9 mouse cellular contexts compared by ENCODE assay signal in genomic region chr12:73353362-73353761, GRCm38 (mm10).
DNase-seq lines count a peak whose midpoint lies in the region; ATAC-seq lines count a peak whose summit lies in the region.
"Had no signal": no experiment of that assay in that cellular context is flagged by ENCODE, and none has a peak within 500 bp of the region (broad histone marks: within the 10 kb centered on the region; RNA-seq: fewer than 3 reads in every experiment).

No protein-coding gene starts in this region.

- H3K27ac ChIP-seq in hindbrain, embryonic 15.5 days (replicated peaks): no peak overlapping the region
- no peak overlapping the region for H3K27ac ChIP-seq in hindbrain, embryonic 13.5 days
- H3K27ac ChIP-seq: midbrain, embryonic 12.5 days had no signal

- ATAC-seq in hindbrain, embryonic 15.5 days (ENCODE audit: low FRiP score, low read depth): peak; percentile 79
- ATAC-seq in hindbrain, embryonic 13.5 days (ENCODE audit: low FRiP score): no peak

- H3K4me1 ChIP-seq in hindbrain, embryonic 15.5 days (replicated peaks): 0 out of 2 replicates have a peak, but pooled peaks cover 3% of the 10 kb centered on the region
- H3K4me1 ChIP-seq in hindbrain, embryonic 13.5 days (replicated peaks): peaks cover 13% of the 10 kb centered on the region

- H3K4me3 ChIP-seq in hindbrain, embryonic 15.5 days: no peak overlapping the region
- H3K4me3 ChIP-seq in hindbrain, embryonic 13.5 days: no peak overlapping the region
- H3K4me3 ChIP-seq: midbrain, embryonic 12.5 days had no signal

- no peaks in the 10 kb centered on the region for H3K9me3 ChIP-seq in hindbrain, embryonic 15.5 days
- no peaks in the 10 kb centered on the region for H3K9me3 ChIP-seq in hindbrain, embryonic 13.5 days
- H3K9me3 ChIP-seq: midbrain, embryonic 12.5 days had no signal

- no peak overlapping the region for H3K4me2 ChIP-seq in hindbrain, embryonic 15.5 days
- no peak overlapping the region for H3K4me2 ChIP-seq in hindbrain, embryonic 13.5 days
- H3K4me2 ChIP-seq: midbrain, embryonic 12.5 days had no signal

- no peak overlapping the region for H3K9ac ChIP-seq in hindbrain, embryonic 15.5 days
- no peak overlapping the region for H3K9ac ChIP-seq in hindbrain, embryonic 13.5 days
- H3K9ac ChIP-seq: midbrain, embryonic 12.5 days had no signal

- DNase-seq in urinary bladder, postnatal 14 days (ENCODE audit: low spot score): peak; percentile 22
- no peak for DNase-seq in urinary bladder, postnatal 10 days (ENCODE audit: low spot score)
- peak; percentile 63 to 66 for DNase-seq in heart, adult 9 months (ENCODE audit: low spot score in 2 of 2)
- DNase-seq in spleen, adult 18-20 months: no peak
- no peak for DNase-seq in thymus, postnatal 25 days
- DNase-seq in spleen, postnatal 4 days (ENCODE audit: low spot score in 2 of 2): no peak

- H3K27me3 ChIP-seq in hindbrain, embryonic 15.5 days: no peaks in the 10 kb centered on the region
- H3K27me3 ChIP-seq in hindbrain, embryonic 13.5 days: no peaks in the 10 kb centered on the region
- H3K27me3 ChIP-seq: midbrain, embryonic 12.5 days had no signal

- no peaks in the 10 kb centered on the region for H3K36me3 ChIP-seq in hindbrain, embryonic 15.5 days
- peaks cover 8% of the 10 kb centered on the region for H3K36me3 ChIP-seq in hindbrain, embryonic 13.5 days

- WGBS in hindbrain, embryonic 15.5 days: 69% methylated on average over 5 of the region's 5 CpGs
- WGBS in hindbrain, embryonic 13.5 days: 78% methylated on average over 5 of the region's 5 CpGs

Comparison
In these comparisons a context has a peak if more than half of its experiments do, and no peak if none do; other contexts are left out.
1. DNase-seq: peak in urinary bladder, postnatal 14 days (single experiment) and heart, adult 9 months (2 of 2); none in urinary bladder, postnatal 10 days (single experiment), spleen, adult 18-20 months (0 of 2), thymus, postnatal 25 days (single experiment) and spleen, postnatal 4 days (0 of 2).